Mouse (Mus musculus) liver, postnatal 0 days (tissue): ENCODE results near the gene Vwa8. TPM values are rescaled to one million over a fixed set of nuclear protein-coding genes. Genes with fewer than 3 reads are reported as not detected.

Experiments
- ATAC-seq: fragments of 200-750 bp; cut with Nextera tagmentation; 2 replicates; pipeline ENCODE4 v1.8.0; 2017; ENCODE audit warnings: mild to moderate bottlenecking, moderate library complexity
- DNase-seq: peaks from one replicate; pipeline ENCODE4 v3.0.0-alpha.2; 2016
- H3K27ac ChIP-seq: fragments of 300-500 bp; sonication (generic); 2 replicates; pipeline ENCODE4 v1.5.1; 2014; ENCODE audit warnings: antibody characterized with exemption, moderate library complexity, mild to moderate bottlenecking, low read depth
- H3K27me3 ChIP-seq: fragments of 300-500 bp; sonication (generic); 2 replicates; pipeline ENCODE4 v1.6.1; 2014; ENCODE audit warnings: low read length, control low read depth, mixed read lengths; ENCODE audit not compliant: insufficient read depth
- H3K36me3 ChIP-seq: fragments of 300-500 bp; sonication (generic); replicated peaks from 2 replicates; pipeline ENCODE4 v1.6.1; 2014; ENCODE audit warnings: mild to moderate bottlenecking, control low read depth, low read length, moderate library complexity, mixed read lengths; ENCODE audit not compliant: insufficient read depth
- H3K4me1 ChIP-seq: fragments of 300-500 bp; sonication (generic); 2 replicates; pipeline ENCODE4 v1.6.1; 2014; ENCODE audit warnings: antibody characterized with exemption, mild to moderate bottlenecking, control low read depth; ENCODE audit not compliant: insufficient read depth
- H3K4me2 ChIP-seq: fragments of 300-500 bp; sonication (generic); 2 replicates; pipeline ENCODE4 v1.6.1; 2014; ENCODE audit warnings: low read depth, mild to moderate bottlenecking, low read length, moderate library complexity, mixed read lengths
- H3K4me3 ChIP-seq: fragments of 300-500 bp; sonication (generic); 2 replicates; pipeline ENCODE4 v1.5.1; 2014; ENCODE audit warnings: low read depth, low read length
- H3K9ac ChIP-seq: fragments of 300-500 bp; sonication (generic); replicated peaks from 2 replicates; pipeline ENCODE4 v1.6.1; 2014; ENCODE audit warnings: mild to moderate bottlenecking, moderate library complexity
- H3K9me3 ChIP-seq: fragments of 300-500 bp; sonication (generic); 2 replicates; pipeline ENCODE4 v1.6.1; 2016; ENCODE audit warnings: mild to moderate bottlenecking, control low read depth, low read length, mixed read lengths
- CTCF ChIP-seq: sonication (generic); IDR thresholded peaks from 2 replicates; pipeline ENCODE4 v1.5.1; 2016; ENCODE audit warnings: antibody characterized with exemption, low read depth
- EP300 ChIP-seq: IDR thresholded peaks from 2 replicates; pipeline ENCODE4 v1.6.1; 2016; ENCODE audit warnings: antibody characterized with exemption, low read depth, mild to moderate bottlenecking
- whole genome bisulfite sequencing: fragments of 180-500 bp; shearing (Covaris S2); extraction: QIAGEN DNeasy Blood & Tissue Kit; methylation state at CpG from one replicate; pipeline ENCODE4 v1.1.7; 2014; ENCODE audit not compliant: insufficient replicate concordance; 5-methylcytosine and 5-hydroxymethylcytosine counted together
- polyA plus RNA-seq: library from polyadenylated mRNA; unstranded; fragments of >200 nt; fragmentation: Nextera tagmentation; extraction: Ambion mirVana; gene quantifications from 2 replicates; pipeline ENCODE4 v1.2.1, GENCODE M21; 2015

The Vwa8 gene
- polyA plus RNA-seq, 1 experiment from 2014 or later, result 27.1 TPM

- 68% methylated on average over 16 of the region's 17 CpGs for WGBS
- Histone ChIP-seq H3K4me2 (no peak overlapping the region), H3K9me3 (no peaks in the 10 kb centered on the region), H3K4me3 (no peak overlapping the region), H3K27ac (no peak overlapping the region), H3K36me3 (peaks cover 9% of the 10 kb centered on the region; the same call in 1 of the 2 replicates), H3K9ac (no peak overlapping the region), H3K27me3 (no peaks in the 10 kb centered on the region), H3K4me1 (no peaks in the 10 kb centered on the region)
- TF ChIP-seq EP300, result no peak
- DNase-seq (no peak), ATAC-seq (peak; percentile 43; the same call in 1 of the 2 replicates)
These were observed 308.8 kb downstream of the Vwa8 start for GRCm38 (mm10) chr14:79157451-79158218.

DNA sequence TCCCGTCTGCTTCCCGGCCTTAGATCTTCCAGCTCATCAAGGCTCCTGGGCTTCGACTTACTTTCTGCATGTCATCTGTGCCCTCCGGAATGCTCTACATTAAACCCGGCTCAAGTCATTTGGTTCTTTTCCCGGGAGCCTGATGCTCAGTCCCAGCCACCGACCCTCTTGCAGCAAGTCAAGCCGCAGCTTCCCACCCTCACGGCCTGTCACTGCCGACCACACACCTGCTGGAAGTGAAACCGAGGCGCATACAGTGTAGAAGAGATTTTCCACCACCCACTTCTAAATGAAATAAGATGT is 309.3 kb downstream of the Vwa8 start:
- Histone ChIP-seq H3K27ac (no peak overlapping the region), H3K4me3 (no peak overlapping the region), H3K9me3 (no peaks in the 10 kb centered on the region), H3K4me2 (no peak overlapping the region), H3K4me1 (no peaks in the 10 kb centered on the region), H3K27me3 (no peaks in the 10 kb centered on the region), H3K9ac (no peak overlapping the region), H3K36me3 (peaks cover 9% of the 10 kb centered on the region; the same call in 1 of the 2 replicates)
- WGBS, result 83% methylated on average over 12 of the region's 12 CpGs
- ATAC-seq (no peak), DNase-seq (no peak)
- TF ChIP-seq EP300 (no peak), CTCF (no peak)

DNA sequence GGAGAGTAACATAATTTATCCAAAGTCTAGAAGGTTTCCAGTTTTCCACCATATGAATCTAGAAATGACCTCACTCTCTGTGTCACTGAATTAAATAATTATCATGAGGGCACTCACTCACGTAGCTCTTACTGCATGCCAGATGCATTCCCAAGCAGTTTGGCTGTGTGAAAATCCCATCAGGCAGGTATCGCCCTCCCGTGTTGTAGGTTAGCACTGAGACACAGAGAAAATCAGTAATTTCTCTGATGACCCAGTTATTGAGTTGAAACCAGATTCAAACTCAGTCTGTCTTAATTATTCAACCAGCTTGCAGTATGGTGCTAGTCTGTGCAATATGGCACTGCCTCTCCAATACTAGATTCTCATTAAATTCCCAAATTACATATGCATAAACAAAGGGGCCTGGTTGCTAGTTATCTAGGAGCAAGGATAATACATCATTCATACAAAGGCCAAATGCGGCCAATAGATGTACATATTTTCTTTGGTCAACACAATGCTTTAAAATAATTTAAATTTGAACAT is 309.9 kb downstream of the Vwa8 start:
- TF ChIP-seq EP300, result no peak
- no peak for TF ChIP-seq CTCF
- Histone ChIP-seq H3K27ac (no peak overlapping the region), H3K9me3 (no peaks in the 10 kb centered on the region), H3K4me2 (no peak overlapping the region), H3K9ac (no peak overlapping the region), H3K4me1 (no peaks in the 10 kb centered on the region), H3K4me3 (no peak overlapping the region), H3K27me3 (no peaks in the 10 kb centered on the region), H3K36me3 (peaks cover 9% of the 10 kb centered on the region; the same call in 1 of the 2 replicates)
- DNase-seq (no peak), ATAC-seq (no peak)
- WGBS, result 89% methylated on average over 4 of the region's 4 CpGs

DNA sequence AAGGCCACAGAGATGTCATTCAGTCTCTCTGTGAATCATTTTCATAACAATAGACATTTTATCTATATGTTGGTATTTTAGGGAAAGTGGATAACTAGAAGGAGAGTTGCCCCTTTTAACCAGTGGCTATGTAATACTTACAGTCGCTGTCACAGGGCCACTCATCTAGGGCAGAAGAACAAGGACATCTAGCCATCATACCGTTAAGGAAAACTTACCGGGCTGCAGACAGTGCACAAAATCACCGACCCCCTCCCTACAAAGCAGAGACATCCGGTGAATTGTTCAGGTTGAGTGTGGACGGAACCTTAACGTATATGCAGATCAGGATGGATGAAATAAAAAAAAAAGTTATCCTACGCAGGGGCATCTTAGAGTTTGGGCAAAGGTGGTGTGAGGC is 310.6 kb downstream of the Vwa8 start:
- Histone ChIP-seq H3K4me1 (no peaks in the 10 kb centered on the region), H3K9ac (no peak overlapping the region), H3K4me2 (no peak overlapping the region), H3K36me3 (peaks cover 9% of the 10 kb centered on the region; the same call in 1 of the 2 replicates), H3K4me3 (no peak overlapping the region), H3K27me3 (no peaks in the 10 kb centered on the region), H3K9me3 (no peaks in the 10 kb centered on the region), H3K27ac (no peak overlapping the region)
- ATAC-seq (no peak), DNase-seq (no peak)
- TF ChIP-seq EP300 (no peak), CTCF (no peak)
- 86% methylated on average over 8 of the region's 8 CpGs for WGBS

GRCm38 (mm10) chr14:79160486-79160885 is 311.6 kb downstream of the Vwa8 start:
- Histone ChIP-seq H3K9me3 (no peaks in the 10 kb centered on the region), H3K4me2 (no peak overlapping the region), H3K27ac (no peak overlapping the region), H3K36me3 (peaks cover 9% of the 10 kb centered on the region; the same call in 1 of the 2 replicates), H3K4me3 (no peak overlapping the region), H3K27me3 (no peaks in the 10 kb centered on the region), H3K9ac (no peak overlapping the region), H3K4me1 (no peaks in the 10 kb centered on the region)
- ATAC-seq (no peak), DNase-seq (no peak)
- WGBS, result 76% methylated on average over 10 of the region's 10 CpGs
- TF ChIP-seq CTCF, result no peak
- no peak for TF ChIP-seq EP300

GRCm38 (mm10) chr14:79160966-79161365 is 312.1 kb downstream of the Vwa8 start:
- DNase-seq (no peak), ATAC-seq (no peak)
- 81% methylated on average over 7 of the region's 7 CpGs for WGBS
- no peaks in the 10 kb centered on the region for H3K27me3 ChIP-seq
- no peaks in the 10 kb centered on the region for H3K4me1 ChIP-seq
- peaks cover 9% of the 10 kb centered on the region; the same call in 1 of the 2 replicates for H3K36me3 ChIP-seq
- no peaks in the 10 kb centered on the region for H3K9me3 ChIP-seq
- no peak overlapping the region for H3K4me3 ChIP-seq
- H3K4me2 ChIP-seq, result no peak overlapping the region
- no peak overlapping the region for H3K27ac ChIP-seq
- H3K9ac ChIP-seq, result no peak overlapping the region
- TF ChIP-seq CTCF (no peak), EP300 (no peak)
